Mouse (Mus musculus) cortical plate, adult 2 months (tissue): Measurements from ENCODE around the gene Cdk5. TPM values are rescaled to one million over a fixed set of nuclear protein-coding genes. Genes with fewer than 3 reads are reported as not detected.

Source experiments
- H3K27ac ChIP-seq: fragments of 200-500 bp; 2 replicates; pipeline ENCODE4 v1.5.1; 2012; ENCODE audit warnings: low read length, control low read depth, inconsistent platforms; ENCODE audit not compliant: insufficient read depth
- H3K4me1 ChIP-seq: fragments of 200-500 bp; 2 replicates; pipeline ENCODE4 v1.6.1; 2011; ENCODE audit warnings: low read length; ENCODE audit not compliant: control insufficient read depth, insufficient read depth
- H3K4me3 ChIP-seq: fragments of 200-500 bp; 2 replicates; pipeline ENCODE4 v1.5.1; 2011; ENCODE audit warnings: mild to moderate bottlenecking, low read length, control low read depth; ENCODE audit not compliant: insufficient read depth
- CTCF ChIP-seq: fragments of 200-500 bp; IDR thresholded peaks from 2 replicates; pipeline ENCODE4 v1.5.1; 2011; ENCODE audit warnings: mild to moderate bottlenecking, control low read depth, low read length; ENCODE audit not compliant: insufficient read depth; ENCODE audit errors: extremely low read depth
- POLR2A ChIP-seq: fragments of 200-500 bp; IDR thresholded peaks from 2 replicates; pipeline ENCODE4 v1.6.1; 2011; ENCODE audit warnings: mild to moderate bottlenecking, low read length, control low read depth; ENCODE audit not compliant: insufficient read depth; ENCODE audit errors: extremely low read depth
- polyA plus RNA-seq: library from polyadenylated mRNA; depleted of rRNA; stranded (reverse); fragments of >200 nt; gene quantifications from 2 replicates; pipeline ENCODE4 v1.2.3, GENCODE M21; 2012

Cdk5 gene
- polyA plus RNA-seq, 1 experiment, result 232 TPM

DNA sequence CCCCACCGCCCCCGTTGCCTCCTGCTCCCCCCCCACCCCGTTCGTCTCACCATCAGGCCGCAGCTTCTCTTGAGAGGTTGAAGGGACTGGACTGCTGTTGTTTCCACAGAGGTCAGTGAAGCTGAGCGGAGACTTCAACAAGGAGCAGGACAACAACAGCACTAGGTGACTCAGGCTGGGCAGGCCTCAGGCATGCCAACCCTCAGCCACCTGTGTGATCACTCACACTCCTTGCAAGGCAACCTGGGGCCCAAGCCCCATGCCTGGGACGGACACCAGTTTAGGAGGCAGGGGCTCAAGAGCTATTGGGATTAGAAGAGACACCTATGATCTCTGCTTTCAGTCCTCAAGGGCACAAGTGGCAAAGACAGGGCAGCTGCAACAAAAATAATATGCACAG, 31.5 kb downstream of the Cdk5 start, which contains the start of gene Atg9b:
Gene Atg9b (minus strand): TSS at position 280 of the 400 bp plus-strand sequence.
- H3K4me1 ChIP-seq, result peaks cover 3% of the 10 kb centered on the region; the same call in 1 of the 2 replicates
- no peak within 1 kb of the TSS for H3K27ac ChIP-seq
- no peak within 1 kb of the TSS for H3K4me3 ChIP-seq
- TF ChIP-seq POLR2A (no peak), CTCF (no peak)

DNA sequence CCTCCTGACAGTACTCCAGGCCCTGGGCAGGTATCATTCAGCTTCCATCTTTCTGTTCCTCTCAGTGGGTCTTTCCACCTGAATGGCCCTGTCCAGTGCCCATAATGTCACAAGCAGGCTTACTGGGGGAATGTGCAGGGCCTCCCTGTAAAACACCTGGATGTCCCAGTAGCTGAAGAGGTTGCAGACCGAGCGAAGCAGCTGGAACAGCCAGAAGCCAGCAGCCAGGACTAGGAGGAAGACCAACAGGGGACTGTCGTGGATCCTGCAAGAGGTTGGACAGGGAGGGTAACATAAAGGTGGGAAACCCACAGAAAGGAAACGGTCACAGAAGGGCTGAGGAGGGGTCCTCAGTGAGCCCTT, 33.7 kb downstream of the Cdk5 start:
- H3K4me1 ChIP-seq, result peaks cover 3% of the 10 kb centered on the region; the same call in 1 of the 2 replicates
- no peak overlapping the region for H3K4me3 ChIP-seq
- TF ChIP-seq POLR2A, result no peak
- TF ChIP-seq CTCF, result no peak
- H3K27ac ChIP-seq, result no peak overlapping the region

DNA sequence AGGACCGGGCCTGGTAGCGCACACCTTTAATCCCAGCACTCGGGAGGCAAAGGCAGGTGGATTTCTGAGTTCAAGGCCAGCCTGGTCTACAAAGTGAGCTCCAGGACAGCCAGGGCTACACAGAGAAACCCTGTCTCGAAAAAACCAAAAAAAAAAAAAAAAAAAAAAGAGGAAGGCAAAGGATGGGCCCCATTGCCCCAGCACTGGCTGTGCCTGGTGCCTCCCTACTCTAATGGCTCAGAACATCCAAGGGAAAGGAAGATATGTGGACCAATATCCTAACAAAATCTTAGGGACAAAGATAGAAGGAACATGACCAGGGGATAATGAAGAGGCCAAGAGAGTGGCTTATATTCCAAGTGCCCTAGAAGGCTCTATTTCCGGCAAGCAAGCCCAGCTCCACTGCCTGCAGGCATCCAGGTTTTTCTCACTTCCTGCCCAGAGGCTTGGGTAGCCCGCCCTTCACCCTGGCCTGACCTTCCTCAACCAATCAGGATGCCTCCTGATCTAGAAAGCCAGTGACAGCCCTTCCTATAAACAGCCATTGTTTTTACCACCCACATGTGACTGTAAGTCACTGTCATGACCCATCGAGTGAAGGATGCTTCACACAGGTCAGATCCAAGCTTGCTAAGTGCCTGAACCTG, 34.2 kb downstream of the Cdk5 start:
- no peak for TF ChIP-seq POLR2A
- no peak for TF ChIP-seq CTCF
- H3K4me1 ChIP-seq, result peaks cover 3% of the 10 kb centered on the region; the same call in 1 of the 2 replicates
- H3K4me3 ChIP-seq, result no peak overlapping the region
- H3K27ac ChIP-seq, result no peak overlapping the region

DNA sequence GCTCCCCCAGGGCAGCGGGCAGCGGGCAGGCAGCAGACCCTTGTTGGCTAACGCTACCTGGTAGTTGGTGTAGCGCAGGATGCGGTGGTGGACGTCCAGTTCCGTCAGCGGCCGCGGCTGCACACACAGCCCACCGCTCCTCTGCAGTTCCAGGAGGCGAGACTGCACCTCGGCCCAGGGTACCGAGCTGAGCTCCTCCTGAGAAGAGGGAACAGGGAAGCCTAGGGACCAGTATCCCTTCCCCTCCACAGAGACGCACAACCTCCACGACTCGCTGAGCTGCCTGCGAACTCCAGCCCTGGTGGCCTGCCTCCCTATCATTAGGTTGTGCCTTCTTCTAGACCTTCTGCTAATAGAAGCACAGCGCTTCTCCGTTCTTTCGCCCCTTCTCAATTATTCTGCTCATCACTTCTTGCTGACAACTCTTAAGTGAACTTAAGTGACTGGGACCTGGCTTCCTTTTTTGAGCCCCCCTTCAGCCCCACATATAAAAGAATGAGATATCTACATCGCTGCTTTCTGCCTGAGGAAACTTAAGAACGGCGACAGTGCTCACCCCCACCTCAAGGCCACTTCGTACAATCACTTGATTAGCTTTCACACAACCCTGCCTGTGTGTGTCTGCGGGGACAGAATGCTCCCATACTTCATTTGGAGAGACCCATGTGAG, 34.9 kb downstream of the Cdk5 start:
- H3K4me1 ChIP-seq, result peaks cover 3% of the 10 kb centered on the region; the same call in 1 of the 2 replicates
- no peak overlapping the region for H3K27ac ChIP-seq
- H3K4me3 ChIP-seq, result peak overlapping the region; percentile 33
- TF ChIP-seq POLR2A (no peak), CTCF (no peak)

DNA sequence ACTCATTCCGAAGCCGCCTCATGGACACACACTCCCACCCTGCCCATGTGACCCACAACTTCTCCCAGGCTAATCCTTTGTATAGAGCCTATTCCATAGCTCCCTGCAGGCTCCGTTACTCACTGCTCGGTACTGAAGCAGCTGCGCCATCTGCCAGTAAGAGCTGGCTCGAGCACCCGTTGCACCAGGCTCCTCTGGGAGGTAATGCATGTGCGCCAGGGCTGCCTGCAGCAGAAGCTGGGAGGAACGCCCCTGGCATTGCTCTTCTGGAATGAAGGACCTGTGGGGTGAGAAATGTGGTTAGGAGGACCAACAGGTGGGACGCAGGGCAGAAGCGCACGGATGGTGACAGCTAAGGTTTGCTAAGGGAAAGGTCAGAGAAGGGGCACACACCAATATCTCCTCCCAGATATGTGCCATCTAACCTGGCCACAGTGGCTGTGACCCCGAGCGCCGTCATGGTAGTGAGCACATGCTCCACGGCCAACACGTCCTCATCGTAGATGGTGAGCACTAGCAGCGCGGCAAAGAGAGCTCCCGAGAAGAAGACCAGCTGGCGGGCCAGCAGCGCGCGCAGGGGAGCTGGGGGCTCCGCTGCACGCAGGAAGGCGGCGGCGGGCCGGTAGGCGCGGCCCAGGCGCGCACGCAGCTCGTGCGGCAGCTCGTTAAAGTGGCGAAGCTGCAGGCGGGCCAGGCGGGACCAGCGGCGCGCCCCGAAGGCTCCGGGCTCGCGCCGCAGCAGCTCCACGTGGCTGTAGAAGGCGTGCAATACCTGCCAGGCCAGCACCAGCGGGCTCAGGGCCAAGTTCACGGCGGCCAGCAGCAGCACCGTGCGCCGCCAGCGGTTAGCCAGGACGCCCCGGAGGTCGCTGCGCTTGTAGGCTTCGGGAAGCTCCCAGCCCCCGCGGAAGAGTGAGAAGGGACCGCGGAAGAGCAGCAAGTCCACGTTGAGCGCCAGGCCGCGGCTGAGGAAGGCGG, 35.8 kb downstream of the Cdk5 start:
- H3K27ac ChIP-seq, result no peak overlapping the region
- peak overlapping the region; percentile 33 for H3K4me3 ChIP-seq
- H3K4me1 ChIP-seq, result peaks cover 3% of the 10 kb centered on the region; the same call in 1 of the 2 replicates
- no peak for TF ChIP-seq POLR2A
- TF ChIP-seq CTCF, result peak; percentile 35; the same call in 1 of the 2 replicates

DNA sequence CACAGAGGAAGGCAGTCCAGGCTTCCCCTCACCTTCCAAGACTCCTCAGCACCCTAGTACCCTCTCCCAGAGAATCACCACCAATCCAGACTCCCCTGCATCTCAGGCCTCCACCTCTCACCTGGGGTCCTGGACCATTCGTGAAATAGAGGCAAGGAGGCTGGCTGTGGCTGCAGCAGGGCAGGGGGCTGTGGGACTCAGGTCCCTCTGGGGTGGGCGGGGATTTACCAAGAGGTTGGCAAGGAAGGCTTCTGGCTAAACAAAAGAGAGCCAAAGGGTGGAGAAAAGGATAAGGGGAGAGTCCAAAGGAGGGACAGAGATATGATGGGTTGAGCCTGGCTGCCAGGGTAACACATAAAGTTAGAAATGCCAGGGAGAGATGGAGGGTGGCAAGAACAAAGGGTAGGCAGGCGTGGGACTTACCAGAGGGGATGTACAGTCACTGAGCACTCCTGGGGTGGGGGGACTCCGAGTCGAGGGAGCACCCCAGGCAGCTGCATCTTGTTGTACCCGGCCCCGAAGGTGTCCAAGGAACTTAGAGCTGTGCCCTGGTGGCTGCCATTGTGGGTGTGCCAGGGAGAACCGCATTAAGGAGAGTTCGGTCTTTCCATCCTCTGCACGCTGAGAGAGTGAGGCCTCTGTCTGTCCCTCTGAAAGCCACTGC, 37.3 kb downstream of the Cdk5 start:
- H3K4me3 ChIP-seq, result no peak overlapping the region
- TF ChIP-seq CTCF (no peak), POLR2A (no peak)

DNA sequence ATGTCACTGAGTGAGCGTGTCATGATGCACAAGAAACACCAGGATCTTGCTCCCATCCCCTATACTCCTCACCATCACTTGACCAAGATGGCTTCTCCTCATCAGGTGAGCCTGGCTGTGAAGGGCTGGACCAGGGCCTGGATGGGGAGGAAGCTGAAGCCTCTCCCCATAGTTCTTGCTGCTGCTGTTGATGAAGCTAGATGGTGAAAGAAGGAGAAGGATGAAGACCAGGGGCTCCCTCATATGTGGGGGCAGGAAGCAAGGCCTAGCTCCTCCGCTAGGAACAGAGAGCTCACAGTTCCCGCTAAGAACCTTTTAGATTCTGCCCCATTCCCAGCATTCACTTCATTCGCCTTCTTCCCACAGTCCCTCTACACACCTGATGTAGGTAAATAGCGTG, 38.0 kb downstream of the Cdk5 start:
- Histone ChIP-seq H3K27ac (no peak overlapping the region), H3K4me3 (no peak overlapping the region)

More for the DNA sequence above, 37.3 kb downstream of the Cdk5 start:
- Histone ChIP-seq H3K27ac (no peak overlapping the region), H3K4me1 (peaks cover 3% of the 10 kb centered on the region; the same call in 1 of the 2 replicates)

DNA sequence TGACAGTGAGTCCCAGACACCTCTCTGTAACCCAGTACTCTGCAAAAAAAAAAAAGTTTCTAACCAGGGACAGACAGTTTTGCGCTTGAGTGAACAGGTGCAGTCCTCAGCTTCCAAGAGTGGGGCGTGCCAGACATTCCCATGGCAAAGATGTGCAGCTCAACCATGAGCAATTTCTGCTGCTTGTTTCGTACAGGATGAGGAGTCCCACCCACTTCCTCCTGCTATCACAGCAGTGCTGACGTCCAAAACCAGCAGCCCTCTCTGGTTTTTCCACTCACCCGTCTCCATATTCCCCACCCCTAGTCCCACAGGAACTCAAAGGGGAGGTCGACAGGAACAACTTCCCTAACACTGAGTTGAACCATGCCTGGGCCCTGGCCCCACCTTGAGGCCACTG, 38.9 kb downstream of the Cdk5 start:
- TF ChIP-seq POLR2A (no peak), CTCF (no peak)
- H3K27ac ChIP-seq, result no peak overlapping the region
- peaks cover 6% of the 10 kb centered on the region; the same call in 1 of the 2 replicates for H3K4me1 ChIP-seq
- H3K4me3 ChIP-seq, result no peak overlapping the region; the same call in 1 of the 2 replicates

More for the DNA sequence above, 38.0 kb downstream of the Cdk5 start:
- H3K4me1 ChIP-seq, result peaks cover 3% of the 10 kb centered on the region; the same call in 1 of the 2 replicates
- TF ChIP-seq POLR2A (no peak), CTCF (no peak)
